Mouse (Mus musculus) myocyte (in vitro differentiated cells): ENCODE measurements around the gene Ccdc130. TPM values are rescaled to one million over a fixed set of nuclear protein-coding genes. Genes with fewer than 3 reads are reported as not detected.
A peak's percentile ranks its signal among the peaks of the same experiment; 100 is the strongest.

Experiments used
- H3K27me3 ChIP-seq: one replicate; pipeline ENCODE4 v1.6.1; 2011; ENCODE audit not compliant: control insufficient read depth, insufficient read depth, insufficient read length
- H3K36me3 ChIP-seq: one replicate; pipeline ENCODE4 v1.6.1; 2011; ENCODE audit not compliant: control insufficient read depth, insufficient read depth
- H3K4me2 ChIP-seq: one replicate; pipeline ENCODE4 v1.6.1; 2011; ENCODE audit warnings: low read depth, control low read depth
- H3K4me3 ChIP-seq: one replicate; pipeline ENCODE4 v1.5.1; 2011; ENCODE audit warnings: mild to moderate bottlenecking, control low read depth, moderate library complexity
- H3K79me2 ChIP-seq: one replicate; pipeline ENCODE4 v1.6.1; 2011; ENCODE audit not compliant: control insufficient read depth, insufficient read depth
- H3ac ChIP-seq: one replicate; pipeline ENCODE4 v1.6.1; 2011; ENCODE audit not compliant: control insufficient read depth, insufficient read length
- CEBPB ChIP-seq: IDR thresholded peaks from 2 replicates; pipeline ENCODE4 v1.6.1; 2011; ENCODE audit warnings: mild to moderate bottlenecking, moderate library complexity; ENCODE audit not compliant: poor library complexity, insufficient read depth, severe bottlenecking
- E2F4 ChIP-seq: IDR thresholded peaks from one replicate; pipeline ENCODE4 v1.6.1; 2011; ENCODE audit warnings: mild to moderate bottlenecking, control low read depth, moderate library complexity; ENCODE audit not compliant: insufficient read depth
- MAX ChIP-seq: IDR thresholded peaks from one replicate; pipeline ENCODE4 v1.6.1; 2011; ENCODE audit warnings: low read depth, mild to moderate bottlenecking, control low read depth
- MYOD1 ChIP-seq, 3 experiments: IDR thresholded peaks; one replicate each; pipeline ENCODE4 v1.6.1; 2011; ENCODE audit warnings: control low read depth in 2 of 3, low read depth in 2 of 3, mild to moderate bottlenecking in 2 of 3, moderate library complexity in 1 of 3; ENCODE audit not compliant: insufficient read length in 2 of 3, control insufficient read depth in 1 of 3
- MYOG ChIP-seq, 3 experiments: IDR thresholded peaks; one replicate each; pipeline ENCODE4 v1.6.1; 2011; ENCODE audit warnings: control low read depth in 2 of 3, low read depth in 2 of 3, mild to moderate bottlenecking in 2 of 3; ENCODE audit not compliant: insufficient read length in 2 of 3, control insufficient read depth in 1 of 3, insufficient read depth in 1 of 3
- POLR2A ChIP-seq: IDR thresholded peaks from one replicate; pipeline ENCODE4 v1.6.1; 2011; ENCODE audit warnings: low read depth, mild to moderate bottlenecking, control low read depth, moderate library complexity; ENCODE audit not compliant: insufficient read length
- POLR2AphosphoS2 ChIP-seq: IDR thresholded peaks from one replicate; pipeline ENCODE4 v1.6.1; 2011; ENCODE audit warnings: low read depth, control low read depth; ENCODE audit not compliant: insufficient read length
- REST ChIP-seq: IDR thresholded peaks from one replicate; pipeline ENCODE4 v1.6.1; 2011; ENCODE audit warnings: mild to moderate bottlenecking, control low read depth, moderate library complexity; ENCODE audit not compliant: insufficient read depth, insufficient read length
- SRF ChIP-seq: IDR thresholded peaks from one replicate; pipeline ENCODE4 v1.6.1; 2011; ENCODE audit warnings: low read depth; ENCODE audit not compliant: control insufficient read depth, insufficient read length
- TCF12 ChIP-seq: IDR thresholded peaks from one replicate; pipeline ENCODE4 v1.6.1; 2011; ENCODE audit warnings: mild to moderate bottlenecking, control low read depth; ENCODE audit not compliant: poor library complexity, insufficient read depth, severe bottlenecking
- TCF3 ChIP-seq: IDR thresholded peaks from one replicate; pipeline ENCODE4 v1.6.1; 2011; ENCODE audit warnings: low read depth, control low read depth; ENCODE audit not compliant: insufficient read length
- USF1 ChIP-seq: IDR thresholded peaks from one replicate; pipeline ENCODE4 v1.6.1; 2011; ENCODE audit warnings: low read depth, mild to moderate bottlenecking, control low read depth, moderate library complexity
- polyA plus RNA-seq: library from polyadenylated mRNA; unstranded; fragments of >200 nt; fragmentation: generic; extraction: Trizol; gene quantifications from one replicate; pipeline ENCODE4 v1.2.1, GENCODE M21; 2012; ENCODE audit warnings: missing spikeins

Ccdc130 gene
- polyA plus RNA-seq, 1 experiment: 28.9 TPM

- Histone ChIP-seq H3K79me2 (no peaks in the 10 kb centered on the region), H3ac (peak within 1 kb of the TSS; percentile 50), H3K4me3 (peak within 1 kb of the TSS; percentile 56), H3K27me3 (no peaks in the 10 kb centered on the region), H3K4me2 (peak within 1 kb of the TSS; percentile 97), H3K36me3 (peaks cover 11% of the 10 kb centered on the region)
- TF ChIP-seq E2F4 (no peak), POLR2AphosphoS2 (peak; percentile 99), MYOG (IDR thresholded peaks at IDR 0.05; ENCODE audit: control insufficient read depth in 1 of 3, insufficient read depth in 1 of 3, insufficient read length in 2 of 3, low read depth in 2 of 3) (peak; percentile 13 to 87 (median 85)), TCF3 (no peak), USF1 (no peak), REST (no peak), MAX (no peak), TCF12 (no peak), SRF (peak; percentile 44), CEBPB (no peak), POLR2A (peak; percentile 95), MYOD1 (IDR thresholded peaks at IDR 0.05; ENCODE audit: control insufficient read depth in 1 of 3, insufficient read length in 2 of 3, low read depth in 2 of 3) (peak in 2 of 3 experiments; percentile 78 to 86)
Observed at GRCm38 (mm10) chr8:84256822-84257610, 13.2 kb downstream of the Ccdc130 start, which contains the start of gene Mri1. Mri1 (minus strand) TSS chr8:84257326.

DNA sequence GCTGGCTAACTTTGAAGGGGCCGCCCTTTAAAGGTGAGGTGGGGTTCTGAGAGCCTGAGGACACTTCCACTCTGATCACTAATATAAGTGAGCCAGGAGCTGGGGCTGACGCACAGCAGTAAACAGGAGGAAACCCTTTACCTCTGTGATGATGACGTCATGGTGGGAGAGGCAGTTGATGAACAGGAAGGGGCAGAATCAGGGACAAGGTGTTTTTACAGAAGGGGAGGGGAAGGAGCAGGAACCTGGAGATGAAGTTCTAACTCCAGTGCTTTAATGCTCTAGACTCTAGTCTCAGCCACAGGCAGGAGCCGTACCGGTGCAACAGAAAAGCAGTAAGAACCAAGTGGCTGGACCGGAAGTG lies 13.7 kb downstream of the Ccdc130 start:
- H3K27me3 ChIP-seq: no peaks in the 10 kb centered on the region
- peak overlapping the region; percentile 97 for H3K4me2 ChIP-seq
- no peak for TF ChIP-seq POLR2AphosphoS2
- no peak for TF ChIP-seq MYOD1 (IDR thresholded peaks at IDR 0.05; ENCODE audit: control insufficient read depth in 1 of 3, insufficient read length in 2 of 3, low read depth in 2 of 3)
- no peak for TF ChIP-seq TCF3
- TF ChIP-seq MAX: no peak
- no peak for TF ChIP-seq CEBPB
- no peak for TF ChIP-seq REST
- TF ChIP-seq TCF12: no peak
- no peak for TF ChIP-seq POLR2A
- no peak for TF ChIP-seq E2F4
- TF ChIP-seq MYOG (IDR thresholded peaks at IDR 0.05; ENCODE audit: control insufficient read depth in 1 of 3, insufficient read depth in 1 of 3, insufficient read length in 2 of 3, low read depth in 2 of 3): no peak
- TF ChIP-seq SRF: no peak
- TF ChIP-seq USF1: no peak
- H3ac ChIP-seq: peak overlapping the region; percentile 50
- H3K79me2 ChIP-seq: no peaks in the 10 kb centered on the region
- peak overlapping the region; percentile 56 for H3K4me3 ChIP-seq
- H3K36me3 ChIP-seq: peaks cover 11% of the 10 kb centered on the region

DNA sequence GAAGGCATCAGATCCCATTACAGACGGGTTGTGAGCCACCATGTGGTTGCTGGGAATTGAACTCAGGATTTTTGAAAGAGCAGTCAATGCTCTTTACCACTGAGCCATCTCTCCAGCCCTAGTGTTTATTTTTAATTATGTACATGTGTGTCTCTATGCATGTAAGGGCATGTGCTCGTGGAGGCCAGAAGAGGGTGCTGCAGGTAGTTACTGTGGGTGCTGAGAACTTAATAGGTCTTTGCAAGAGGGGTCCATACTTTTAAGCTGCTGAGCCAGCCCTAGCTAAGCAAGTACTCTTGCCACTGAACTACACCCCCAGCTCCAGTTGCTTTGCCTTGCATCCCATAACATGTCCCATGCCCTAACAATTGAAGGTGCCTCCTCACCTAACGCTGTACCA lies 14.3 kb downstream of the Ccdc130 start:
- Histone ChIP-seq H3K36me3 (peaks cover 11% of the 10 kb centered on the region), H3ac (no peak overlapping the region), H3K27me3 (no peaks in the 10 kb centered on the region), H3K4me2 (peak overlapping the region; percentile 97), H3K79me2 (no peaks in the 10 kb centered on the region), H3K4me3 (peak overlapping the region; percentile 56)
- TF ChIP-seq MAX (no peak), REST (no peak), MYOG (IDR thresholded peaks at IDR 0.05; ENCODE audit: control insufficient read depth in 1 of 3, insufficient read depth in 1 of 3, insufficient read length in 2 of 3, low read depth in 2 of 3) (no peak), MYOD1 (IDR thresholded peaks at IDR 0.05; ENCODE audit: control insufficient read depth in 1 of 3, insufficient read length in 2 of 3, low read depth in 2 of 3) (no peak), POLR2AphosphoS2 (no peak), CEBPB (no peak), SRF (no peak), TCF12 (no peak), E2F4 (no peak), TCF3 (no peak), USF1 (no peak), POLR2A (no peak)

GRCm38 (mm10) chr8:84249257-84250170 lies 20.7 kb downstream of the Ccdc130 start, which contains the start of gene D8Ertd738e:
D8Ertd738e (minus strand) TSS chr8:84249719.
- Histone ChIP-seq H3K79me2 (peaks cover 21% of the 10 kb centered on the region), H3K4me3 (peak within 1 kb of the TSS; percentile 87), H3K27me3 (no peaks in the 10 kb centered on the region), H3K36me3 (peaks cover 14% of the 10 kb centered on the region), H3K4me2 (peak within 1 kb of the TSS; percentile 78), H3ac (peak within 1 kb of the TSS; percentile 40)
- TF ChIP-seq MYOG (IDR thresholded peaks at IDR 0.05; ENCODE audit: control insufficient read depth in 1 of 3, insufficient read depth in 1 of 3, insufficient read length in 2 of 3, low read depth in 2 of 3) (no peak), TCF12 (no peak), MYOD1 (IDR thresholded peaks at IDR 0.05; ENCODE audit: control insufficient read depth in 1 of 3, insufficient read length in 2 of 3, low read depth in 2 of 3) (no peak), POLR2AphosphoS2 (peak; percentile 99), USF1 (peak; percentile 86), TCF3 (no peak), POLR2A (peak; percentile 84), E2F4 (no peak), MAX (no peak), CEBPB (no peak)
